Mouse (Mus musculus) stomach, embryonic 16.5 days (tissue): ENCODE results near the gene Farp1. TPM values are rescaled to one million over a fixed set of nuclear protein-coding genes. Genes with fewer than 3 reads are reported as not detected.
A peak's percentile ranks its signal among the peaks of the same experiment; 100 is the strongest.

Source experiments
- ATAC-seq: fragments of 200-750 bp; cut with Nextera tagmentation; 2 replicates; pipeline ENCODE4 v1.8.0; 2017; ENCODE audit warnings: moderate number of reproducible peaks, moderate TSS enrichment; ENCODE audit not compliant: insufficient read depth, low FRiP score
- H3K27ac ChIP-seq: fragments of 300-500 bp; sonication (generic); 2 replicates; pipeline ENCODE4 v1.5.1; 2014; ENCODE audit warnings: low read length
- H3K27me3 ChIP-seq: fragments of 300-500 bp; sonication (generic); 2 replicates; pipeline ENCODE4 v1.6.1; 2014; ENCODE audit warnings: low read length, control low read depth, mixed read lengths; ENCODE audit not compliant: control insufficient read depth, insufficient read depth
- H3K36me3 ChIP-seq: fragments of 300-500 bp; sonication (generic); 2 replicates; pipeline ENCODE4 v1.6.1; 2014; ENCODE audit warnings: low read length; ENCODE audit not compliant: control insufficient read depth, insufficient read depth
- H3K4me1 ChIP-seq: fragments of 300-500 bp; sonication (generic); 2 replicates; pipeline ENCODE4 v1.6.1; 2014; ENCODE audit warnings: low read length, control low read depth, mixed read lengths; ENCODE audit not compliant: control insufficient read depth, insufficient read depth
- H3K4me2 ChIP-seq: fragments of 300-500 bp; sonication (generic); 2 replicates; pipeline ENCODE4 v1.6.1; 2014; ENCODE audit warnings: low read depth, low read length, mixed read lengths
- H3K4me3 ChIP-seq: fragments of 300-500 bp; sonication (generic); replicated peaks from 2 replicates; pipeline ENCODE4 v1.5.1; 2014; ENCODE audit warnings: mild to moderate bottlenecking, low read length
- H3K9ac ChIP-seq: fragments of 300-500 bp; sonication (generic); 2 replicates; pipeline ENCODE4 v1.6.1; 2014; ENCODE audit warnings: low read length
- H3K9me3 ChIP-seq: fragments of 300-500 bp; sonication (generic); replicated peaks from 2 replicates; pipeline ENCODE4 v1.6.1; 2016; ENCODE audit warnings: low read length, control low read depth; ENCODE audit not compliant: control insufficient read depth
- WGBS: fragments of 180-500 bp; shearing (Covaris S2); extraction: QIAGEN DNeasy Blood & Tissue Kit; methylation state at CpG from one replicate; pipeline ENCODE4 v1.1.7; 2014; 5-methylcytosine and 5-hydroxymethylcytosine counted together
- polyA plus RNA-seq: library from polyadenylated mRNA; unstranded; fragments of >200 nt; fragmentation: Nextera tagmentation; extraction: Ambion mirVana; gene quantifications from 2 replicates; pipeline ENCODE4 v1.2.1, GENCODE M21; 2015

Farp1 gene
- polyA plus RNA-seq, 1 experiment from 2014 or later, result 15.2 TPM

DNA sequence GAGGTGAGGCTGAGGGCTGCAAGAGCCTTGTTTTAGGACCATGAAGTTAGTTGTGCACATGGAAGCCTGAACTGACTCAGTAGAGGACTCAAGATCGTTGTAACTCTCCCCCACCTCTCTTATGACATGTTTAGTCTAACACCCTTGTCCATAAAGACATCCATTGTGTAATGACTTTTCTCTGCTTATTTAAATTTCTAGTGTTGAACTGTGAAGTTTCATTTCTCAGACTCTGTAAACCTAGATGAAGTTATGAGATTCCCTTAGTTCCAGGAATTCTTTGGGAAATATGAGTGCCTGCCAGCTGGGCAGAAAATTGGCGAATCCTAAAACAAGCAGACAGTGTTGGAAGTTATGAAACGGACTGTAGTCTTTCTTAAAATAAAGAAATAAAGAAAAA is 170.5 kb downstream of the Farp1 start:
- H3K36me3 ChIP-seq, result no peaks in the 10 kb centered on the region
- H3K9me3 ChIP-seq, result no peaks in the 10 kb centered on the region
- H3K4me2 ChIP-seq, result no peak overlapping the region
- no peak overlapping the region for H3K4me3 ChIP-seq
- no peak overlapping the region for H3K9ac ChIP-seq
- ATAC-seq, result no peak
- 50% methylated on average over 3 of the region's 3 CpGs for WGBS
- H3K4me1 ChIP-seq, result no peaks in the 10 kb centered on the region
- no peak overlapping the region for H3K27ac ChIP-seq
- H3K27me3 ChIP-seq, result no peaks in the 10 kb centered on the region

- Histone ChIP-seq H3K4me3 (no peak overlapping the region), H3K4me1 (no peaks in the 10 kb centered on the region), H3K27me3 (no peaks in the 10 kb centered on the region), H3K36me3 (no peaks in the 10 kb centered on the region), H3K9ac (no peak overlapping the region), H3K27ac (peak overlapping the region; percentile 40; the same call in 1 of the 2 replicates), H3K9me3 (no peaks in the 10 kb centered on the region), H3K4me2 (no peak overlapping the region)
- 44% methylated on average over 15 of the region's 15 CpGs for WGBS
- no peak for ATAC-seq
These were observed 172.6 kb downstream of the Farp1 start for GRCm38 (mm10) chr14:121207441-121208158.

DNA sequence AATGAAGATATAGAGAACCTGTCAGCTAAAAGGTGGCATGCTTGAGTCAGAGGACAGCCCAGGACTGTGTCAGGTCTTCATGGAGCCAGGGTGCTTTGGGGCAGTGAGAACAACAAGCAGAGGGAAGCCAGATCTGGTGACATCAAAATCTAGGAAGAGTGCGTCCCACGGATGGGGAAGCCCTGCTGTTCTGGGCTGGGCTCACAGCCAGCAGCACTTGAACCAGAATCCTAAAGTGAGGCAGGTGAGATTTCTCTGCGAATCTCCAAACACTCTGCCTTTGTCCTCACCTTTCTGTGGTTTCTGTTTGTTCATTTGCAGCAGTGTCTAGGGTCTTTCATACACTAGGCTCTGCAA is 173.1 kb downstream of the Farp1 start:
- no peaks in the 10 kb centered on the region for H3K36me3 ChIP-seq
- no peaks in the 10 kb centered on the region for H3K9me3 ChIP-seq
- no peak overlapping the region for H3K27ac ChIP-seq
- no peak for ATAC-seq
- no peak overlapping the region for H3K9ac ChIP-seq
- no peak overlapping the region for H3K4me3 ChIP-seq
- 60% methylated on average over 3 of the region's 3 CpGs for WGBS
- no peak overlapping the region for H3K4me2 ChIP-seq
- no peaks in the 10 kb centered on the region for H3K27me3 ChIP-seq
- H3K4me1 ChIP-seq, result no peaks in the 10 kb centered on the region

DNA sequence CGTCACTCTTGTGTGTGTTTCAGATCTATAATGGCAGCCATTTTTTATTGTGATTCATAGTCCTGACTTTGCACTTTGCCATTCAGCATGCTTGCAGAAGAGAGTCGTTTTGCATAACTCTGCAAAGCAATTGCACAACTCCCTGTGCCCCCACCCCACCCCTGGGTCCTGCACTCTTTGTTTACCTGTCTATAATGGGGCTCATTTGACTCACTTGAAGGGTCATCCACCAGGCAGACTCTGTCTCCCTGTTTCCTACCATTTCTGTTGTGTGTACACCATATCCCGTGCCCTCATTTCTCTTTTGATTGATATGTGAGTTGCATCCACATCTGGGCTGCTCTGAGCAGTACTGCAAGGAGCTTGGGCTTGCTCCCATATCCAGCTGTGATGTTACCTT is 175.3 kb downstream of the Farp1 start:
- Histone ChIP-seq H3K4me2 (no peak overlapping the region), H3K4me1 (peaks cover 10% of the 10 kb centered on the region), H3K4me3 (no peak overlapping the region), H3K27me3 (no peaks in the 10 kb centered on the region), H3K27ac (no peak overlapping the region), H3K36me3 (no peaks in the 10 kb centered on the region), H3K9ac (no peak overlapping the region), H3K9me3 (no peaks in the 10 kb centered on the region)
- no peak for ATAC-seq
- 70% methylated on average over 3 of the region's 3 CpGs for WGBS

DNA sequence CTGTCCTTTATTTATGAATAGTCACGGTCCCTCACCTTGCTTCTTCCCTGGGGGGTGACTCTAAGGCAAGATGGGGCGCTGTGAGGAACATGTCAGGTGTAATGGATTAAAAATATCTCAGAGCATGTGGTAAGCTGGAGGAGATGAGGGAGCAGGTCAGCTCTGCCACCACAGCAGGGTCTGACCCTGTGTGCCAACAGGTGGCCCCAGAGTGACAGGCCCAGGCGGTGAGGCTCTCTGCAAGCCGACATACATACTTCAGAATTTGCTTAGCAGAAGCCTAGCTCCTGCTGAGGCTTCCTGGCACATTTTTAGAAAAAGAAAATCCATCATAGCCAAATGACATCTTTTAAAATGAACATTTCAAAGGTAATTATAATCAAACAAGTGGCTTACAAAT is 178.7 kb downstream of the Farp1 start:
- no peak for ATAC-seq
- no peak overlapping the region for H3K4me2 ChIP-seq
- WGBS, result 80% methylated on average over 4 of the region's 4 CpGs

GRCm38 (mm10) chr14:121214636-121215257 is 179.7 kb downstream of the Farp1 start:
- Histone ChIP-seq H3K4me1 (peaks cover 24% of the 10 kb centered on the region), H3K9ac (no peak overlapping the region), H3K27ac (peak overlapping the region; percentile 34; the same call in 1 of the 2 replicates), H3K9me3 (no peaks in the 10 kb centered on the region), H3K4me3 (no peak overlapping the region), H3K4me2 (no peak overlapping the region), H3K27me3 (no peaks in the 10 kb centered on the region), H3K36me3 (no peaks in the 10 kb centered on the region)
- ATAC-seq, result no peak
- 80% methylated on average over 11 of the region's 11 CpGs for WGBS

More for the DNA sequence above, 178.7 kb downstream of the Farp1 start:
- H3K4me3 ChIP-seq, result no peak overlapping the region
- no peak overlapping the region for H3K9ac ChIP-seq
- no peaks in the 10 kb centered on the region for H3K27me3 ChIP-seq
- H3K4me1 ChIP-seq, result peaks cover 18% of the 10 kb centered on the region
- no peaks in the 10 kb centered on the region for H3K36me3 ChIP-seq
- H3K9me3 ChIP-seq, result no peaks in the 10 kb centered on the region
- no peak overlapping the region for H3K27ac ChIP-seq

DNA sequence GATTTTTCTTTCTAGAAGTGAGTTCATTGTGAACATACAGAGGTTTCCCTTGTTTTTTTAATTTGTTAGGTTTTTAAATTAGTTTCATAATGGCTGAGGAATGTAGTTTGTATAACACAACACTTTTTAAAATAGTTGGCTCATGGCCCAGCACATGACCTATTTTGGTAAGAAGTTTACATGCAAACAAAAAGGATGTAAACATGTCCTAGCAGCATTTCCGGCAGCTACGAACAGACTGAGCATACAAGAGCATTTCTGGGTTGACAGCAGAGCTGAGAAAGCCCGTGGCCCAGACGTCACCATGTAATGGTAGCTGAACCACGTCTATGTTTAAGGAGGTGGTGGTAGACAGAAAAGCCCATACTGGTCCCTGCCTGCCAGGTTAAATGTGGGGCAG is 180.8 kb downstream of the Farp1 start:
- no peak overlapping the region for H3K4me3 ChIP-seq
- ATAC-seq, result no peak
- no peak overlapping the region for H3K9ac ChIP-seq
- no peaks in the 10 kb centered on the region for H3K36me3 ChIP-seq
- WGBS, result 52% methylated on average over 5 of the region's 5 CpGs
- no peak overlapping the region for H3K4me2 ChIP-seq
- H3K27me3 ChIP-seq, result no peaks in the 10 kb centered on the region
- H3K9me3 ChIP-seq, result 0 out of 2 replicates have a peak, but pooled peaks cover under 1% of the 10 kb centered on the region
- no peak overlapping the region; the same call in 1 of the 2 replicates for H3K27ac ChIP-seq
- peaks cover 24% of the 10 kb centered on the region for H3K4me1 ChIP-seq

DNA sequence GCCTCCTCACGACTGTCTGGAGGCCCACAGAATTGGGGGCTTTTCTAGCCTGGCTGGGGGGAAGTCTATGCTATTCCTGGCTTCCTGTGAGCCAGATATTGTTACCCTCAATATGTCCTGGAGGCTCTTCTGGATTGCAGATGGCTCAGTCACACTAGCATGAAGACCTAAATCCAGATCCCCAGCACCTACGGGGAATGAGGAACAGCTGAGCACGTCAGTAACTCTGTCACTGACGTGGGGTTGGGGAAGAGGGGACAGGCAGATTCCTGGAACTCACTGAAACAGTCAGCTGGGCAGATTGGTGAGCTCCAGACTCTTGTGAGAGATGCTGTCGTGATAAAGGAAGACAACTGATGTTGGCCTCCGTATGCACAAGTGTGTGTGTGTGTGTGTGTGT is 181.7 kb downstream of the Farp1 start:
- Histone ChIP-seq H3K36me3 (no peaks in the 10 kb centered on the region), H3K27me3 (no peaks in the 10 kb centered on the region), H3K9me3 (0 out of 2 replicates have a peak, but pooled peaks cover 6% of the 10 kb centered on the region), H3K9ac (no peak overlapping the region), H3K4me2 (no peak overlapping the region), H3K4me1 (peaks cover 24% of the 10 kb centered on the region), H3K27ac (no peak overlapping the region; the same call in 1 of the 2 replicates), H3K4me3 (no peak overlapping the region)
- WGBS, result 67% methylated on average over 6 of the region's 6 CpGs
- no peak for ATAC-seq

- Histone ChIP-seq H3K4me1 (peaks cover 24% of the 10 kb centered on the region), H3K9me3 (0 out of 2 replicates have a peak, but pooled peaks cover 6% of the 10 kb centered on the region), H3K4me2 (no peak overlapping the region), H3K27me3 (no peaks in the 10 kb centered on the region), H3K4me3 (no peak overlapping the region), H3K27ac (no peak overlapping the region), H3K36me3 (peaks cover 8% of the 10 kb centered on the region), H3K9ac (no peak overlapping the region)
- WGBS, result 84% methylated on average over 7 of the region's 7 CpGs
- no peak for ATAC-seq
These were observed 183.6 kb downstream of the Farp1 start for GRCm38 (mm10) chr14:121218620-121219019.
